In the genomic region with DNA sequence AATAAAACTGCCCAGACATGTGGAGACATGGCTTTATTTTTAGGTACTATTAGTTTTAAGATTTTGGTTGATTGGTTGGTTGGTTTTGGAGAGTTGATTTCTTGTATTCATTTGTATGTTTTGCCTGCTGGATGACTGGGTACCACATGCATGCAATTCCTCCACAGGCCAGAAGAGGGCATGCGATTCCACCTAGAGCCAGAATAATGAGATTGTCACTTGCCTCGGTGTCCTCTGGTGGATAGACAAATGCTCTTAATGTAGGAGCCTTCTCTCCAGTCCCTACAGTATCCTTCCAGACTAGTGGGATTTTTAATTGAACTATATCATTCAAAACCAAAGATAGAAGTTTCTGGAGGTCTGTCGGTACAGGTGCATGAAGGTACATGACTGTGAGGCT, we compare ENCODE assay signal across 10 mouse cellular contexts.
A peak's percentile ranks its signal among the peaks of the same experiment; 100 is the strongest.
DNase-seq lines count a peak whose midpoint lies in the region; ATAC-seq and TF ChIP-seq lines count a peak whose summit lies in the region.
"Had no signal": no experiment of that assay in that cellular context is flagged by ENCODE, and none has a peak within 500 bp of the region (broad histone marks: within the 10 kb centered on the region; RNA-seq: fewer than 3 reads in every experiment).

No protein-coding gene starts in this region.

- no peak overlapping the region for H3K9ac ChIP-seq in liver, adult 2 months (ENCODE audit: low read depth, low read length)
- no peak overlapping the region for H3K9ac ChIP-seq in liver, embryonic 12.5 days
- no peak overlapping the region for H3K9ac ChIP-seq in hindbrain, postnatal 0 days (replicated peaks; ENCODE audit: low read length)
- H3K9ac ChIP-seq: limb, embryonic 13.5 days; stomach, embryonic 15.5 days had no signal

- WGBS in liver, adult 2 months, result 40% methylated on average over 3 of the region's 3 CpGs
- WGBS in liver, embryonic 12.5 days (ENCODE audit: insufficient replicate concordance), result 30% methylated on average over 3 of the region's 3 CpGs
- WGBS in hindbrain, postnatal 0 days, result 38% methylated on average over 3 of the region's 3 CpGs
- WGBS in limb, embryonic 10.5 days, result 40% methylated on average over 3 of the region's 3 CpGs

- no peaks in the 10 kb centered on the region for H3K36me3 ChIP-seq in liver, adult 2 months (ENCODE audit: control insufficient read depth, insufficient read depth, low read length)
- no peaks in the 10 kb centered on the region for H3K36me3 ChIP-seq in liver, embryonic 12.5 days
- H3K36me3 ChIP-seq in hindbrain, postnatal 0 days (ENCODE audit: insufficient read depth, low read length), result no peaks in the 10 kb centered on the region
- no peaks in the 10 kb centered on the region for H3K36me3 ChIP-seq in limb, embryonic 10.5 days
- H3K36me3 ChIP-seq: limb, embryonic 13.5 days; stomach, embryonic 15.5 days had no signal

- no peak overlapping the region for H3K4me2 ChIP-seq in liver, embryonic 12.5 days
- H3K4me2 ChIP-seq in hindbrain, postnatal 0 days (ENCODE audit: low read depth, low read length), result no peak overlapping the region
- H3K4me2 ChIP-seq: limb, embryonic 13.5 days; stomach, embryonic 15.5 days had no signal

- H3K27ac ChIP-seq in liver, adult 2 months (replicated peaks; ENCODE audit: insufficient read depth, low read depth, low read length), result no peak overlapping the region
- no peak overlapping the region for H3K27ac ChIP-seq in liver, embryonic 12.5 days
- H3K27ac ChIP-seq in hindbrain, postnatal 0 days, result no peak overlapping the region
- H3K27ac ChIP-seq in limb, embryonic 10.5 days, result no peak overlapping the region
- H3K27ac ChIP-seq: limb, embryonic 13.5 days; stomach, embryonic 15.5 days had no signal

- no peaks in the 10 kb centered on the region for H3K27me3 ChIP-seq in liver, adult 2 months (ENCODE audit: control insufficient read depth, insufficient read depth, low read length)
- no peaks in the 10 kb centered on the region for H3K27me3 ChIP-seq in liver, embryonic 12.5 days (replicated peaks)
- no peaks in the 10 kb centered on the region for H3K27me3 ChIP-seq in hindbrain, postnatal 0 days (ENCODE audit: insufficient read depth, low read length)
- H3K27me3 ChIP-seq in limb, embryonic 10.5 days (ENCODE audit: low read depth, poor library complexity, severe bottlenecking), result no peaks in the 10 kb centered on the region
- H3K27me3 ChIP-seq: limb, embryonic 13.5 days; stomach, embryonic 15.5 days had no signal

- ATAC-seq in liver, embryonic 12.5 days, result no peak
- ATAC-seq in hindbrain, postnatal 0 days, result no peak

- no peak overlapping the region for H3K4me3 ChIP-seq in liver, adult 2 months (ENCODE audit: insufficient read depth, low read depth, low read length)
- H3K4me3 ChIP-seq in liver, embryonic 12.5 days, result no peak overlapping the region
- H3K4me3 ChIP-seq in hindbrain, postnatal 0 days (ENCODE audit: low read length), result no peak overlapping the region
- H3K4me3 ChIP-seq in limb, embryonic 10.5 days, result no peak overlapping the region
- H3K4me3 ChIP-seq: limb, embryonic 13.5 days; stomach, embryonic 15.5 days had no signal

- no peaks in the 10 kb centered on the region for H3K4me1 ChIP-seq in liver, adult 2 months (ENCODE audit: control insufficient read depth, insufficient read depth, low read length)
- H3K4me1 ChIP-seq in liver, embryonic 12.5 days, result no peaks in the 10 kb centered on the region
- no peaks in the 10 kb centered on the region for H3K4me1 ChIP-seq in hindbrain, postnatal 0 days (ENCODE audit: insufficient read depth, low read length)
- H3K4me1 ChIP-seq in limb, embryonic 10.5 days, result no peaks in the 10 kb centered on the region
- H3K4me1 ChIP-seq: limb, embryonic 13.5 days; stomach, embryonic 15.5 days had no signal

- H3K79me2 ChIP-seq in liver, adult 2 months (ENCODE audit: control insufficient read depth, insufficient read depth, low read length), result no peaks in the 10 kb centered on the region

- H3K9me3 ChIP-seq in liver, embryonic 12.5 days (replicated peaks), result no peaks in the 10 kb centered on the region
- no peaks in the 10 kb centered on the region for H3K9me3 ChIP-seq in hindbrain, postnatal 0 days (ENCODE audit: low read length)
- H3K9me3 ChIP-seq in limb, embryonic 10.5 days (replicated peaks), result no peaks in the 10 kb centered on the region
- H3K9me3 ChIP-seq: limb, embryonic 13.5 days; stomach, embryonic 15.5 days had no signal

- no peak for TF ChIP-seq POLR2A in liver, adult 2 months (IDR thresholded peaks at IDR 0.05; ENCODE audit: extremely low read depth, insufficient read depth, low read length)

- TF ChIP-seq CTCF in liver, adult 2 months (IDR thresholded peaks at IDR 0.05; ENCODE audit: low read depth, low read length), result peak; percentile 71
- peak; percentile 91 for TF ChIP-seq CTCF in hindbrain, postnatal 0 days (IDR thresholded peaks at IDR 0.05; ENCODE audit: low read depth)

- peak; percentile 22 for DNase-seq in liver, adult 2 months (ENCODE audit: extremely low read depth, low read depth, low spot score)
- DNase-seq in adrenal gland, adult 18-20 months (ENCODE audit: low spot score in 2 of 2), result peak; percentile 25 to 32
- peak; percentile 19 for DNase-seq in embryo, embryonic 11.5 days (ENCODE audit: low read depth, low spot score)
- peak; percentile 67 for DNase-seq in hindbrain, postnatal 0 days (ENCODE audit: low spot score)
- peak; percentile 47 for DNase-seq in limb, embryonic 10.5 days (ENCODE audit: low spot score)
- DNase-seq in right cerebral cortex, postnatal 10 days (ENCODE audit: low spot score in 2 of 2), result peak; percentile 53 to 67
- no peak for DNase-seq in thymus, postnatal 14 days
